Mouse (Mus musculus): ENCODE data around the gene Hsd17b3.
A peak's percentile ranks its signal among the peaks of the same experiment; 100 is the strongest.

GRCm38 (mm10) chr13:64128858-64129615, 40.0 kb upstream of the Hsd17b3 start, which contains the start of gene Slc35d2:
- peak; percentile 85 for TF ChIP-seq POLR2A (IDR thresholded peaks at IDR 0.05; ENCODE audit: insufficient read length, low read depth)
- TF ChIP-seq TCF3 (IDR thresholded peaks at IDR 0.05; ENCODE audit: insufficient read length, low read depth), result no peak
- peak; percentile 88 for TF ChIP-seq POLR2AphosphoS2 (IDR thresholded peaks at IDR 0.05; ENCODE audit: insufficient read length, low read depth)
- TF ChIP-seq USF1 (IDR thresholded peaks at IDR 0.05; ENCODE audit: low read depth), result no peak

Measured in myocyte (in vitro differentiated cells).